Mouse (Mus musculus) megakaryocyte, embryonic 14.5 days (primary cell): Measurements from ENCODE around the gene Serpinb11. TPM values are rescaled to one million over a fixed set of nuclear protein-coding genes. Genes with fewer than 3 reads are reported as not detected.

ENCODE experiments used
- H3K27me3 ChIP-seq: replicated peaks from 2 replicates; pipeline ENCODE3; 2012; ENCODE audit warnings: inconsistent platforms
- H3K36me3 ChIP-seq: replicated peaks from 2 replicates; pipeline ENCODE3; 2012; ENCODE audit warnings: low read length, inconsistent platforms, mixed read lengths
- H3K4me1 ChIP-seq: 2 replicates; pipeline ENCODE4 v1.6.1; 2012; ENCODE audit warnings: inconsistent platforms
- H3K4me3 ChIP-seq: replicated peaks from 2 replicates; pipeline ENCODE3; 2012; ENCODE audit warnings: moderate library complexity, mild to moderate bottlenecking, inconsistent platforms
- H3K9me3 ChIP-seq: 2 replicates; pipeline ENCODE4 v1.6.1; 2012; ENCODE audit warnings: inconsistent platforms
- FLI1 ChIP-seq: IDR thresholded peaks from 2 replicates; pipeline ENCODE4 v1.6.1; 2012; ENCODE audit warnings: low read length, inconsistent platforms, mixed read lengths
- GATA1 ChIP-seq: IDR thresholded peaks from 3 replicates; pipeline ENCODE4 v1.6.1; 2012; ENCODE audit warnings: mixed read lengths, low read length, inconsistent platforms, borderline replicate concordance
- polyA plus RNA-seq: library from polyadenylated mRNA; stranded (reverse); fragments of >175 nt; gene quantifications from 2 replicates; pipeline ENCODE4 v1.2.3, GENCODE M21; 2012; ENCODE audit warnings: low replicate concordance; ENCODE audit not compliant: insufficient read depth

The Serpinb11 gene
- polyA plus RNA-seq, 1 experiment = not detected

DNA sequence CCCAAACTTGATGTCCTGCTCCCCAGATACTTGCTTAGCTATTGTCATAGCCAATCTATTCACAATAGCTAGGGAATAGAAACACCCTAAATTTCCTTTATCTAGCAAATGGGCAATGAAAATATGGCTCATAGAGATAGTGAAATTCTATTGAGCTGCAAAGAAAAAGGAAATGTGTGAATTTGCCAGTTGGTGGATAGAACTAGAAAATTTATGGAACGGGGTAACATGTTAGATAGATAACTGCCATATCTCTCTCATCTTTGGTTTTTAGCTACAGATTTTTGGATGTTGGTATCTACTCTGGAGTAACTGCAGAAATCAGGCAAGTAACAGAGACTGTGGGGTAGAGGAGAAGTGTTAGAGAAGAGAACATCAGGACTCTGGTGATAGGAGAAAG is 21.4 kb downstream of the Serpinb11 start:
- Histone ChIP-seq H3K4me1 (peaks cover 59% of the 10 kb centered on the region), H3K9me3 (no peaks in the 10 kb centered on the region), H3K36me3 (no peaks in the 10 kb centered on the region), H3K4me3 (no peak overlapping the region), H3K27me3 (no peaks in the 10 kb centered on the region)
- TF ChIP-seq GATA1 = no peak
- no peak for TF ChIP-seq FLI1

- H3K36me3 ChIP-seq = no peaks in the 10 kb centered on the region
- no peaks in the 10 kb centered on the region for H3K9me3 ChIP-seq
- H3K4me3 ChIP-seq = no peak overlapping the region
- H3K4me1 ChIP-seq = peaks cover 41% of the 10 kb centered on the region
- H3K27me3 ChIP-seq = no peaks in the 10 kb centered on the region
- no peak for TF ChIP-seq FLI1
- no peak for TF ChIP-seq GATA1
Measured at GRCm38 (mm10) chr1:107384532-107384931, 23.5 kb downstream of the Serpinb11 start.

DNA sequence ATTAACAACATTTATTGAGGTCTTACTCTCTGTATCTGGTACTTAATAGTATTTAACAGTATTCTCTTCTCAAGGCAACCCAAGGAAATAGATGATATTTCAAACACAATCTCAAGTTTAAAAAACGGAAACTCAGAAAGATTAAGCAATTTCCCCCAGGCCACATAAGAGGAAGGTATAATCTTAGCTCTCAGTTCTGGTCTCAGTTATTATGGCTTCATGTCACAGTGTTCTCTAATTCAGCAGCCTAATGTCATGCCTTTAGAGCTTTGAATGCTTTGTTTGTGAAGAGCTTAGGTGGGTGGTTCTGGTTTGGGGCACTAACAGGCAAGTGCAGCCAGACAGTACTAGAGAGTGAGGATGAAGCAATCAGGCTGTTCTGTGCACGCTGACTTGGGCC is 28.8 kb downstream of the Serpinb11 start:
- Histone ChIP-seq H3K4me3 (no peak overlapping the region), H3K36me3 (no peaks in the 10 kb centered on the region), H3K27me3 (no peaks in the 10 kb centered on the region), H3K4me1 (peaks cover 12% of the 10 kb centered on the region), H3K9me3 (no peaks in the 10 kb centered on the region)
- TF ChIP-seq GATA1 (no peak), FLI1 (no peak)

- H3K9me3 ChIP-seq = no peaks in the 10 kb centered on the region
- H3K36me3 ChIP-seq = no peaks in the 10 kb centered on the region
- H3K27me3 ChIP-seq = no peaks in the 10 kb centered on the region
- TF ChIP-seq GATA1 = no peak
- TF ChIP-seq FLI1 = no peak
- peaks cover 12% of the 10 kb centered on the region for H3K4me1 ChIP-seq
- H3K4me3 ChIP-seq = no peak overlapping the region
Measured at GRCm38 (mm10) chr1:107397481-107397880, 36.5 kb downstream of the Serpinb11 start.

GRCm38 (mm10) chr1:107399355-107399754 is 38.4 kb downstream of the Serpinb11 start, which contains the start of gene Serpinb7:
Serpinb7 (plus strand) TSS chr1:107399655.
- H3K36me3 ChIP-seq = no peaks in the 10 kb centered on the region
- no peak within 1 kb of the TSS for H3K4me3 ChIP-seq
- peaks cover 12% of the 10 kb centered on the region for H3K4me1 ChIP-seq
- H3K27me3 ChIP-seq = no peaks in the 10 kb centered on the region
- TF ChIP-seq FLI1 (no peak), GATA1 (no peak)
- H3K9me3 ChIP-seq = no peaks in the 10 kb centered on the region

- Histone ChIP-seq H3K4me1 (peaks cover 12% of the 10 kb centered on the region), H3K4me3 (no peak overlapping the region), H3K9me3 (no peaks in the 10 kb centered on the region), H3K27me3 (no peaks in the 10 kb centered on the region), H3K36me3 (no peaks in the 10 kb centered on the region)
- TF ChIP-seq GATA1 (no peak), FLI1 (no peak)
Measured at GRCm38 (mm10) chr1:107402082-107402481, 41.1 kb downstream of the Serpinb11 start.

DNA sequence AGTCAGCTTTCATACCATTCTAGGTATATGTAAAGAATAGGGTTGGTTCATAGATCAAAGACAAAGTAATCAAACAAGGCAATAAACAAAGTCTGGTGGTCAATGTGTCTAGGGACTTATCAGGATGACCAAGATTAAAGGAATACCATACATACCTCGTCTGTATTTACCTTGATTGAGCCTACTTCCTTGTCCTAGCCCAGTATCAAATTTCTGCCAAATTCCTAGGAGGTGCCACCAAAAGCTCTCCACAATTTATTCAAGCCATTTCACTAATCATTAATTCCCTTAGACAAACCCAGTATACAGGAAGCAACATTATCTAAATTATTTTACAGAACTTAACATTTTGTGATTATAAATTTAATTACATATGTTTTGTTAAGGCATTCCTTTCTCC is 53.7 kb downstream of the Serpinb11 start:
- H3K9me3 ChIP-seq = no peaks in the 10 kb centered on the region
- H3K4me3 ChIP-seq = no peak overlapping the region
- TF ChIP-seq GATA1 (no peak), FLI1 (no peak)
- H3K4me1 ChIP-seq = peaks cover 7% of the 10 kb centered on the region; the same call in 1 of the 2 replicates
- no peaks in the 10 kb centered on the region for H3K27me3 ChIP-seq
- no peaks in the 10 kb centered on the region for H3K36me3 ChIP-seq

DNA sequence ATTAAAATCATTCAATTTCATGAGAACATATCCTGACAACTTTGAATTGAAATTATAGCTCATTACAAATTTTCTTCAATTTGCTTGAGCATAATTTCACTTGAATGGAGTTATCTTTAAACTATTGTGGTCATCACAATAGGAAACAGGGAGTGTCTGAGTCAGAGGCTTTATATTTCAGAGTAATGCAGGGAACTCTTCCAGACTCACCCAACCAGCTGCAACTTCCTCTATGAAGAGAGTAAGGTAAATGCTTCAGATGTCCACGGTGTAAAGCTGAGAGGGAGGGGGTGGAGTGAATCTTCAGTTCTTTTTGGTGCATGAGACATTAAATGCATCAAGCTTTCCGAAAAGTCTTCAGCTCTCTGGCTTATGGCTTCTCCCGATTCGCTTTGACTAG is 61.5 kb downstream of the Serpinb11 start:
- TF ChIP-seq GATA1 (no peak), FLI1 (no peak)
- no peaks in the 10 kb centered on the region for H3K36me3 ChIP-seq
- no peaks in the 10 kb centered on the region for H3K9me3 ChIP-seq
- H3K4me1 ChIP-seq = peaks cover 3% of the 10 kb centered on the region; the same call in 1 of the 2 replicates
- no peaks in the 10 kb centered on the region for H3K27me3 ChIP-seq
- H3K4me3 ChIP-seq = no peak overlapping the region

Other genes starting within 250 kb of the Serpinb11 start
- gene Serpinb3b, start 82.8 kb upstream of the Serpinb11 start, polyA plus RNA-seq = not detected in 2 replicates
- gene Serpinb3c, start 82.8 kb upstream of the Serpinb11 start, polyA plus RNA-seq = not detected in 2 replicates
- gene Serpinb7, start 38.5 kb downstream of the Serpinb11 start, polyA plus RNA-seq = not detected in 2 replicates
- gene Serpinb2, start 150.2 kb downstream of the Serpinb11 start, polyA plus RNA-seq = 45.8 and 210 TPM in 2 replicates
- 0.26 TPM in 1 of 2 replicates, not detected in the other for gene Serpinb8, start 228.8 kb downstream of the Serpinb11 start, polyA plus RNA-seq